Mouse (Mus musculus) lung, postnatal 0 days (tissue): ENCODE results near the gene Cetn3.

Experiments
- CTCF ChIP-seq: IDR thresholded peaks from 2 replicates; pipeline ENCODE4 v1.5.1; 2016; ENCODE audit warnings: antibody characterized with exemption, mild to moderate bottlenecking
- EP300 ChIP-seq: IDR thresholded peaks from 2 replicates; pipeline ENCODE4 v1.6.1; 2016; ENCODE audit warnings: antibody characterized with exemption, mild to moderate bottlenecking, control low read depth

DNA sequence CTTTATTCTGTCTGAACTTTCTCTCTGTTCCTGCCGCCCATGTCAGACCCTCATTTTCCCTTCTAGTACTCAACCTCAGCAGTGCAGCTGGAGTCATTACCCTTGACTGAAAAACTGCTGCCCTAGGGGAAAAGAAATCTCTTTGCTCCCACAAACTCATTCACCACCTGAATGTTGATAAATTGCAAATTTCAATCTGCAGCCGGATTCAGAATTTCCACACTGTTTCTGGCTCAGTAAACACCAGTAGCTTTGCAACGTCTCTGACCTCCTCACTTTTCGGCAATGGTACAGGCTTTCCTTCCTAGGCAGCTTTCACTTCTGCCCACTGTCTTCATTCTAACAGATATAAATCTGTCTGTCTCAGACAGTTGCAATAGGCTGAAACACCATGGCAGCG is 57.8 kb downstream of the Cetn3 start:
- no peak for TF ChIP-seq EP300
- TF ChIP-seq CTCF = no peak
